Mouse (Mus musculus) CD4-positive, CD25-positive, alpha-beta regulatory T cell, adult 4 months (primary cell): ENCODE measurements around the gene Stxbp5l. TPM values are rescaled to one million over a fixed set of nuclear protein-coding genes. Genes with fewer than 3 reads are reported as not detected.
"Not testable (repeated sequence)": the region's sequence is repeated elsewhere in the genome, so short reads cannot be mapped to it uniquely, and the experiment has no call there.

Experiments
- ATAC-seq: one replicate; pipeline ENCODE4 v1.8.0; 2017
- polyA plus RNA-seq, 2 experiments: library from polyadenylated mRNA; unstranded; fragments of 100-300 nt; shearing (Covaris generic); gene quantifications; one replicate each; pipeline ENCODE4 v1.2.1; 2017

Stxbp5l gene
- polyA plus RNA-seq, 2 experiments from 2014 or later, result 0.26 TPM; not detected in 1

DNA sequence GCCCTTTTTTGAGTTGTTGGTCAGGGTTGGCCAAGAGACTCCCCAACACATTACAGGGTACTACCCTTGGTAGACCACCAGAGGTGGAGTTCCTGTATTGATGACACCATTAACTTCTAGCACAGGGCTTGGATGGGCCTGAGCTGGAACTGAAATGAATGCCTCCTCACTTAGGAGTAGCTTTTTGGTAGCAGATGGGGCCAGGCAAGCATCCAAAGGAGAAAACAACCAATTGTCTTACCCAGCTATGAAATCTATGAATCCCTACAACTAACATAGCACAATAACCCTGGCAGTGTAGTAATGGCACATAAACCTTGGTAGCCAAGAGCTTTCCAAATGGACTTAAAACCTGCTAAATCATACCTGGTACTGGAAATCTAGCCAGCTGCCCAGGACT lies 111.1 kb downstream of the Stxbp5l start:
- no peak for ATAC-seq

DNA sequence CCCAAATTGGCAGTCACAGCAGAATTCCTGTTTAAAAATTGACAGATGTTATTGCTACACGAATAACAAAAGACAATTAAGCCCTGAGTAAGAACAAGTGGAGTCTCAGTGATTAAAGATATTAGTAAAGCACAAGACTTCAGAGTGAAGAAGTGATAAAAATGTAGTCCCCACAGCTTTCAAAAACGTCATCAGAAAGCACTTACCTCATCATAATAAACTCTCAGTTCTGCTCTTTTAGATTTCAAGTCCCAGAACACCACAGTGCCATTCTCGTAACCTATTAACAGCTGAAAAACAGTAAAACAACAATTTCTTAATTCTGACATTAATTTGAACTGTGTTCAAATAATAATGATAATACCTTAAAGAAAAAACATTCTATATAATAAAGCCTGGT lies 123.1 kb downstream of the Stxbp5l start:
- ATAC-seq, result no peak

DNA sequence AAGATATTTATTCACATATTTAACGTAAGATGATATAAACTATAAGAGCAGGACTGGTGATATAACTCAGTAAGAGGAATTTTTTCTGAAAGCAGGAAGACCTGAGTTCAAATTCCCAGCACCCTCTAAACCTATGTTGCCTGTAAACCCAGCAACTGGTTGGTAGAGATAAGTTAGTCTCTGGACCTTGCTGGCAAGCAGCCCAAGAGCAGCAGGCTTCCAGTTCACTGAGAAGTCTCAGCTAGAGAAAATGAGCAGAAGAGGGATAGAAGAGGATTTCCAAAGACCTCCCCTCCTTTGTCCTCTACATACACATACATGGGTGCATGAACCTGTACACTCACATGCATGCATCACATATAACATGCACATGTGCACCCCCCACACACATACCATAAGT lies 165.6 kb downstream of the Stxbp5l start:
- ATAC-seq, result no peak

DNA sequence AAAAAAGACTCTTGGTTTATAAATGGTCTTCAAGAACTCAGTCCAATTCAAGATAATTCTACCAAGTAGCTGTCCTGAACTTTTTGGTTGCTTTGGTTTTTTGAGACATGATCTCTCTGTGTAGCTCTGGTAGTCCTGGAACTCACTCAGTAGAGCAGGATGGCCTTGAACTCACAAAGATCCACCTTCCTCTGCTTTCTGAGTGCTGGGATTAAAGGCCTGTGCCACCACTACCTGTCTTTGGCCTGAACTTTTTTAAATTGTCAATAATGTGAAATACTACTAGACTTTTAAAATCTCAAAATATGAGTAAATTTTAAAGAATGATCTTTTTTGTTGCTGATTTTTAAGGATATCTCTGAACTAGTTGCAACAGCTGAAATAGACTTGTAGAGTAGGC lies 176.0 kb downstream of the Stxbp5l start:
- no peak for ATAC-seq

DNA sequence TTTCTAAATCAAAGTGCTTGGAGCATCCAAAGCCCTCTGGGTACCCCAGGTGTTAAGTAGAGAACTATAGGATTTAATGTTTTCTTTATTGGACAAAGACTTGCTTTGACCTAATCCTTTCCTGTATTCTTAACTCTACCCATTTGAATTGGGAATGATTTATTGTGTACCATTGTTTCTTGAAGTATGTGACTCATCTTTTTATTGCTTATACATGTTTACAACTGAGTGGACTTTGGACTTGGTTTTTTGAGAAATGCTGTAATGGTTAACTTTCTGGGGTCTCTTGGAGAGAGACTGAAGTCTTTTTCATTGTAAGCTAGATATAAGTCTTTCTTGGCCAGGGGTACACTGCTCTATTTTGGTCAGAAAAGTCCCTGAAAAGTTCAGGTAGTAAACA lies 190.6 kb downstream of the Stxbp5l start:
- ATAC-seq, result no peak

DNA sequence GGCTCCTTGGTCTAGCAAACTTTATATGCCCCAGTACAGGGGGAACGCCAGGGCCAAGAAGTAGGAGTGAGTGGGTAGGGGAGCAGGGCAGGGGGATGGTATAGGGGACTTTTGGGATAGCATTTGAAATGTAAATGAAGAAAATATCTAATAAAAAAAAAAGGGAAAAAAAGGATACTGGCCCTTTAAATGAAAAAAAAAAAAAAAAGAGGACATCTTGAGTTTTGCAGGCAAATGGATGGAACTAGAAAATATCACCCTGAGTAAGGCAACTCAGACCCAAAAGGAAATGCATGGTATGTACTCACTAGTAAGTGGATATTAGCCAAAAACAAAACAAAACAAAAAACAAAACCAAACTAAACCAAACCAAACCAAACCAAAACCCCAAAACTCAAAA lies 259.6 kb downstream of the Stxbp5l start:
- not testable (repeated sequence) for ATAC-seq

DNA sequence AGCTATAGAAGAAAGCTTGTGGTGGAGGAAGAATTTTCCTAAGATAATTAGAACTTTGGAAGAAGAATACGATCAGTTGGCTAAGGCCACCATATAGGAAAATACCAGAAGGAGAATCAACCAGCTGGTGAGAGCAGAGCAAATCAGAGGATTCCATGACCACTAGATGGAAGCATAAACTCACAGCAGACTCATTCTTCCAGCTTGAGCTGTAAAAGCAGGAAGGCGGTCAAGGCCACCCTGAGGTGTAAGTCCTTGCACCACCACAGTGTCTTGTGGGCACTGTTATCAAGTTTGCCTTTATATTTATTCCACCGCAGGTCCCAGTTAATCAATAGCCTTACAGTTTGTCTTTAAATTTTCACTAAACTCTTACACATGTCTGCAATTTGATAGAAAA lies 275.5 kb downstream of the Stxbp5l start:
- peak; percentile 49 for ATAC-seq

DNA sequence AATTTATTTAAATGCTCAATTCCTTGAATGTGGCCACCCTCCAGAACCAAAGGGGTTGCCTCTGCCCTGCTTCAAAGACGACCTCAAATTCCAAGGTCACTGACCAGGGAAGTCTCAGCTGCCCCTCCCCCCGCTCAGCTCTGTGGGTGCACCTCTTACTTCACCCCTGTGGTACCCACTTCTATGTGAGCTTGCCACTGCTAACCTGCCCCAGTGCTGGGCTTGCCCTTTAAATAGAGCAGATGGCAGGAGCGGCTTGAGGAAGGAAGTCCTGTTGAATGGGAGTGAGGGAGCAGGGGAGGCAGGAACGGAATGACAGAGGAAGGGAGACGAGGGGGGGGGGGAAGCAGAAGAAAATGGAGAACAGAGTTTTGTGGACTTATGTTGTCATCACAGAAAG lies 276.0 kb downstream of the Stxbp5l start:
- no peak for ATAC-seq

DNA sequence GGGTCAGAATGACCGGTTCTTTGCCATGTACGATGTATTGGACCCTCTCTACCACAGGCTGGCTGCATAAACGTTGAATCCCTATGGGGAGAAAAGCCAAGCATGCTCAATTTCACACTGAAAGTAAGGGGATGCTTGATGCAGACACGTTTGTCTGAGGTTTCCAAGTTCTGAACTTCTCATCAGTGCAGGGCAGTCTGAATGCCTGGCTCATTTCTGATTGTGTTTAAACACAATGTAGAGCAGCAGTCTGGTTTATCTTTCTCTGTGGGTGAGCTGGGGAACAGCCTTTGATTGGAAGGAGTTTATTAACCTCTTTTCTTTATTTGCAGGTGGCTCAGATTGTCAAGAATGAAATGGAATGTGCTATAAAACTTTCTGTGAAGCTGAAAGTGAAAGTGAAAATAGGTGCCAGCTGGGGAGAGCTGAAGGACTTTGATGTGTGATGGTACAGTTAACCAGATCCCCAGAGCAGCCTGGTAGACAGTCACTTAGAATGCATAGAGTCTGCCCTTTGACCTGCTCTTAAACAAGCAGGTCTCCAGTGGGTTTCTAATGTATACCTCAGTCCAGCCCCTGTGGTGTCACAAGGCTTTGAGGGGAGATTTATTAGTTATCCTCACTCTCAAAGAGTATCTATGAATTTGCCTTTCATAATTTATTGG lies 290.5 kb downstream of the Stxbp5l start:
- peak; percentile 95 for ATAC-seq

DNA sequence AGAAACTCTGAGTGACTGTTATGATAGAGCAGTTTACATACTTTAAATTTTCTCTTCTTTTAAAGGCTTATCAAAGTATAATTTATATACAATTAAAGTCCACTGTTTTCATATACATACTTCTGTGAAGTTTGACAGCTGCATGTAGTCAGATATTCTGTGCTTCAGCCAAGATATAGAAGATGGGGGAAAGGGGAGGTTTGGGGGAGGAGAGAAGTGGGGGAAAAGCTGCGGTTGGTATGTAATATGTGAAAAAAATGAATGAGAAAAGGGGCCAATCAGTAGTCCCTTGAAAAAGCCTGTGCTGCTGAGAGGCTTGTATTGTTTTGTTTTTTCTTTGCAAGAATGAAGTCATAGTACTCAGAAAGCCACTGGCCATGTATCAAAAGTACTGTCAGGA lies 295.1 kb downstream of the Stxbp5l start:
- ATAC-seq, result no peak

DNA sequence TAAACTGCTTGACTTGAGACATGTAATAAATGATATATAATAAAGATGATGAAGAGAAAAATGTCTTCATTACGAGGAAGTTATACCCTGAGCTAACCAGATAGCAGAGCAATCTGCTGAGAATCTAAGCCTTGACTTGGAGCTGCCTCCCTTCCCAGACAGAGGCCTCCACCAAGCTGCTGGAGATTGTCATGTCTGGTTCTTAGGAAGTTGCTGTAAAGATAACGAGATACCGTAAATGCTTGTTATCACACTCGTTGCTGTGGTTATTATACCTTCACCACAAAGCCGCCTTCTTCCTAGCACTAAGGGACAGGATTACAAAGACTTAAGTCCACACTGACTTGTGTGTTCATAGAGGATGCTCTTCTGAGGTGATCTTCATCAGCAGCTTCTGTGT lies 312.4 kb downstream of the Stxbp5l start:
- ATAC-seq, result no peak

Other genes starting within 250 kb of the Stxbp5l start
- 10 to 100 TPM; 14.4 to 16.9 TPM for gene Gtf2e1, start 154.8 kb upstream of the Stxbp5l start, polyA plus RNA-seq
- gene Rabl3, start 154.9 kb upstream of the Stxbp5l start, polyA plus RNA-seq, result 10 to 100 TPM in 1 of 2 experiments, 1 to 10 TPM in 1; 9.7 to 11.1 TPM
- under 1 TPM in 1 of 2 experiments, not detected in 1; 0.38 TPM for gene Hgd, start 195.2 kb upstream of the Stxbp5l start, polyA plus RNA-seq